ENCODE assay signal across 18 mouse cellular contexts in the genomic region with DNA sequence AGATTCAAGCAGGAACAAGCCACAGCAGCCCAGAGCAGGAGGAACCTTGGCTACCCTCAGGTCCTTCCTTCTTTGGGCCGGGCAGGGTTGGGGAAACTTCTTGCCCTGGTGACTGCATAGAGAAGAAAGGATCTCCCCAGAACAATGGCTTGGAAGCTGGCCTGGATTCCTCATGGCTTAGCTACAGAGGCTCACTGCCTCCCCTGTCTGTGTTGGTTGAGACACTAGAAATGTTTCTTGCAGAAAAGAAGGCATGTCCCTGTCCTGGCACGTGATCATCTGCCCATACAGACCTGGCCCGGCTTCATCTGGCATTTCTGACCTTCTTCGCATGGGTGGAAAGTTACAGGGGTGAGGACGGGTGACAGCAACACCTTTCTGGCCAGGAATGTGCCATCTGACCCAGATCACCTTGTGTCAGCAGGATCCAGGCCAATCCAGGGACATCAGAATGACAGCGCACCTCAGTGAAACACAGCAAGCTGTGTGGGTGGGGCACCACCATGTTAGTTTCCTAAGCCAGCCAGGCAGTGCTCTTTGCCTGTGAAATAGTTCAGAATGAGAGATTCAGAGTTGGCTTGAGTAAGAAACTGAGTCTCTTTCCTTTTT.
DNase-seq lines count a peak whose midpoint lies in the region; ATAC-seq and TF ChIP-seq lines count a peak whose summit lies in the region.
"Had no signal": no experiment of that assay in that cellular context is flagged by ENCODE, and none has a peak within 500 bp of the region (broad histone marks: within the 10 kb centered on the region; RNA-seq: fewer than 3 reads in every experiment).

No protein-coding gene starts in this region.

- 64% methylated on average over 6 of the region's 6 CpGs for WGBS in liver, adult 2 months
- WGBS in liver, embryonic 12.5 days (ENCODE audit: insufficient replicate concordance): 70% methylated on average over 6 of the region's 6 CpGs
- 74% methylated on average over 6 of the region's 6 CpGs for WGBS in heart, embryonic 15.5 days

- no peaks in the 10 kb centered on the region for H3K27me3 ChIP-seq in liver, adult 2 months (ENCODE audit: control insufficient read depth, insufficient read depth, low read length)
- no peaks in the 10 kb centered on the region for H3K27me3 ChIP-seq in liver, embryonic 12.5 days (replicated peaks)
- H3K27me3 ChIP-seq in heart, embryonic 15.5 days: no peaks in the 10 kb centered on the region
- H3K27me3 ChIP-seq: forebrain, embryonic 13.5 days; limb, embryonic 15.5 days; lung, embryonic 15.5 days had no signal

- H3K36me3 ChIP-seq in liver, adult 2 months (ENCODE audit: control insufficient read depth, insufficient read depth, low read length): no peaks in the 10 kb centered on the region
- H3K36me3 ChIP-seq in liver, embryonic 12.5 days: no peaks in the 10 kb centered on the region
- H3K36me3 ChIP-seq in heart, embryonic 15.5 days: no peaks in the 10 kb centered on the region
- H3K36me3 ChIP-seq: limb, embryonic 15.5 days; lung, embryonic 15.5 days; neural tube, embryonic 15.5 days had no signal

- H3K4me1 ChIP-seq in liver, adult 2 months (ENCODE audit: control insufficient read depth, insufficient read depth, low read length): no peaks in the 10 kb centered on the region
- H3K4me1 ChIP-seq in liver, embryonic 12.5 days: no peaks in the 10 kb centered on the region
- peaks cover 7% of the 10 kb centered on the region for H3K4me1 ChIP-seq in heart, embryonic 15.5 days (replicated peaks)
- H3K4me1 ChIP-seq: forebrain, embryonic 13.5 days; limb, embryonic 15.5 days; lung, embryonic 15.5 days; neural tube, embryonic 15.5 days had no signal

- no peak for TF ChIP-seq CTCF in gastrocnemius, adult 2 months (IDR thresholded peaks at IDR 0.05)
- no peak for TF ChIP-seq CTCF in liver, adult 2 months (IDR thresholded peaks at IDR 0.05; ENCODE audit: low read depth, low read length)

- no peaks in the 10 kb centered on the region for H3K9me3 ChIP-seq in liver, embryonic 12.5 days (replicated peaks)
- no peaks in the 10 kb centered on the region for H3K9me3 ChIP-seq in heart, embryonic 15.5 days (replicated peaks)
- H3K9me3 ChIP-seq: forebrain, embryonic 13.5 days; limb, embryonic 15.5 days; lung, embryonic 15.5 days; neural tube, embryonic 15.5 days had no signal

- ATAC-seq in liver, embryonic 12.5 days: no peak
- ATAC-seq in heart, embryonic 15.5 days (replicated peaks; ENCODE audit: insufficient number of reproducible peaks, insufficient read depth, low FRiP score, low read depth): 0 out of 2 replicates have a peak, but pooled peaks have one; percentile 35
- ATAC-seq: forebrain, embryonic 13.5 days; intestine, postnatal 0 days had no signal

- H3K79me2 ChIP-seq in liver, adult 2 months (ENCODE audit: control insufficient read depth, insufficient read depth, low read length): no peaks in the 10 kb centered on the region

- H3K4me2 ChIP-seq in liver, embryonic 12.5 days: no peak overlapping the region
- H3K4me2 ChIP-seq in heart, embryonic 15.5 days: no peak overlapping the region
- H3K4me2 ChIP-seq: forebrain, embryonic 13.5 days; hindbrain, embryonic 14.5 days; limb, embryonic 15.5 days; lung, embryonic 15.5 days; neural tube, embryonic 15.5 days had no signal

- no peak overlapping the region for H3K4me3 ChIP-seq in gastrocnemius, adult 2 months
- H3K4me3 ChIP-seq in liver, adult 2 months (ENCODE audit: insufficient read depth, low read depth, low read length): no peak overlapping the region
- no peak overlapping the region for H3K4me3 ChIP-seq in liver, embryonic 12.5 days
- no peak overlapping the region for H3K4me3 ChIP-seq in heart, embryonic 15.5 days
- H3K4me3 ChIP-seq: forebrain, embryonic 13.5 days; limb, embryonic 15.5 days; lung, embryonic 15.5 days; neural tube, embryonic 15.5 days had no signal

- H3K27ac ChIP-seq in gastrocnemius, adult 2 months: 0 out of 2 replicates have a peak overlapping the region, but pooled peaks have one; percentile 28
- H3K27ac ChIP-seq in liver, adult 2 months (replicated peaks; ENCODE audit: insufficient read depth, low read depth, low read length): no peak overlapping the region
- H3K27ac ChIP-seq in liver, embryonic 12.5 days: no peak overlapping the region
- H3K27ac ChIP-seq in heart, embryonic 15.5 days: no peak overlapping the region
- H3K27ac ChIP-seq: forebrain, embryonic 13.5 days; hindbrain, embryonic 14.5 days; limb, embryonic 15.5 days; lung, embryonic 15.5 days; neural tube, embryonic 15.5 days had no signal

- TF ChIP-seq POLR2A in liver, adult 2 months (IDR thresholded peaks at IDR 0.05; ENCODE audit: extremely low read depth, insufficient read depth, low read length): no peak

- H3K9ac ChIP-seq in liver, adult 2 months (ENCODE audit: low read depth, low read length): no peak overlapping the region
- no peak overlapping the region for H3K9ac ChIP-seq in liver, embryonic 12.5 days
- H3K9ac ChIP-seq in heart, embryonic 15.5 days: no peak overlapping the region
- H3K9ac ChIP-seq: forebrain, embryonic 13.5 days; hindbrain, embryonic 14.5 days; limb, embryonic 15.5 days; lung, embryonic 15.5 days; neural tube, embryonic 15.5 days had no signal

- peak; percentile 22 for DNase-seq in gastrocnemius, adult 2 months
- DNase-seq in gastrocnemius, adult 18-20 months (ENCODE audit: low spot score): no peak
- peak; percentile 54 for DNase-seq in liver, adult 2 months (ENCODE audit: extremely low read depth, low read depth, low spot score)
- DNase-seq in lung, postnatal 25 days (ENCODE audit: low spot score): peak; percentile 30
- DNase-seq in urinary bladder, adult 2 months (ENCODE audit: low spot score): no peak
- no peak for DNase-seq in thymus, postnatal 25 days
- DNase-seq: cerebellum, adult 9-10 months; embryo, embryonic 11 days; layer of hippocampus, adult 9-11 months; retina, postnatal 1 day had no signal

- intact Hi-C loops in gastrocnemius, adult 2 months (cut with DNase I): no loop called here

Comparison
In these comparisons a context has a peak if more than half of its experiments do, and no peak if none do; other contexts are left out.
1. DNase-seq: peak in gastrocnemius, adult 2 months (single experiment), liver, adult 2 months (single experiment) and lung, postnatal 25 days (single experiment); none in gastrocnemius, adult 18-20 months (single experiment), urinary bladder, adult 2 months (single experiment) and thymus, postnatal 25 days (single experiment).